Mouse (Mus musculus) heart, embryonic 14.5 days (tissue): ENCODE data around the gene Acsm2. TPM values are rescaled to one million over a fixed set of nuclear protein-coding genes. Genes with fewer than 3 reads are reported as not detected.

Experiments
- ATAC-seq: fragments of 200-750 bp; cut with Nextera tagmentation; 2 replicates; pipeline ENCODE4 v1.8.0; 2017; ENCODE audit warnings: low read depth, moderate TSS enrichment; ENCODE audit not compliant: insufficient number of reproducible peaks, insufficient read depth, low FRiP score
- H3K27ac ChIP-seq, 2 experiments: fragments of 200-500 bp in 1 of 2; fragments of 300-500 bp in 1 of 2; sonication (generic) in 1 of 2; replicated peaks in 1 of 2; 2 replicates each; pipeline ENCODE4 v1.5.1; 2012 to 2014; ENCODE audit warnings: low read depth in 2 of 2, low read length in 2 of 2, control low read depth in 1 of 2, mild to moderate bottlenecking in 1 of 2, mixed read lengths in 1 of 2; ENCODE audit not compliant: control insufficient read depth in 1 of 2, insufficient read depth in 1 of 2
- H3K27me3 ChIP-seq: fragments of 300-500 bp; sonication (generic); 2 replicates; pipeline ENCODE4 v1.6.1; 2014; ENCODE audit warnings: mild to moderate bottlenecking, low read length, control low read depth; ENCODE audit not compliant: control insufficient read depth, insufficient read depth
- H3K36me3 ChIP-seq: fragments of 300-500 bp; sonication (generic); 2 replicates; pipeline ENCODE4 v1.6.1; 2014; ENCODE audit warnings: mild to moderate bottlenecking, control low read depth, low read length, mixed read lengths; ENCODE audit not compliant: control insufficient read depth, insufficient read depth
- H3K4me1 ChIP-seq, 2 experiments: fragments of 200-500 bp in 1 of 2; fragments of 300-500 bp in 1 of 2; sonication (generic) in 1 of 2; 2 replicates each; pipeline ENCODE4 v1.6.1; 2012 to 2014; ENCODE audit warnings: low read length in 2 of 2, control low read depth in 1 of 2, mixed read lengths in 1 of 2; ENCODE audit not compliant: control insufficient read depth in 2 of 2, insufficient read depth in 2 of 2
- H3K4me2 ChIP-seq: fragments of 300-500 bp; sonication (generic); 2 replicates; pipeline ENCODE4 v1.6.1; 2014; ENCODE audit warnings: mild to moderate bottlenecking, low read length
- H3K4me3 ChIP-seq, 2 experiments: fragments of 200-500 bp in 1 of 2; fragments of 300-500 bp in 1 of 2; sonication (generic) in 1 of 2; 2 replicates each; pipeline ENCODE4 v1.5.1; 2012 to 2014; ENCODE audit warnings: low read length in 2 of 2, mild to moderate bottlenecking in 2 of 2, control low read depth in 1 of 2, low read depth in 1 of 2, moderate library complexity in 1 of 2; ENCODE audit not compliant: control insufficient read depth in 1 of 2, insufficient read depth in 1 of 2
- H3K9ac ChIP-seq: fragments of 300-500 bp; sonication (generic); 2 replicates; pipeline ENCODE4 v1.6.1; 2014; ENCODE audit warnings: mild to moderate bottlenecking, low read length
- H3K9me3 ChIP-seq: fragments of 300-500 bp; sonication (generic); 2 replicates; pipeline ENCODE4 v1.6.1; 2016; ENCODE audit warnings: low read length, control low read depth; ENCODE audit not compliant: control insufficient read depth
- WGBS: fragments of 180-500 bp; shearing (Covaris S2); extraction: QIAGEN DNeasy Blood & Tissue Kit; methylation state at CpG from one replicate; pipeline ENCODE4 v1.1.7; 2014; 5-methylcytosine and 5-hydroxymethylcytosine counted together
- polyA plus RNA-seq: library from polyadenylated mRNA; unstranded; fragments of >200 nt; fragmentation: Nextera tagmentation; extraction: Ambion mirVana; gene quantifications from 2 replicates; pipeline ENCODE4 v1.2.1, GENCODE M21; 2014

Acsm2 gene
- polyA plus RNA-seq, 1 experiment from 2014 or later: not detected

DNA sequence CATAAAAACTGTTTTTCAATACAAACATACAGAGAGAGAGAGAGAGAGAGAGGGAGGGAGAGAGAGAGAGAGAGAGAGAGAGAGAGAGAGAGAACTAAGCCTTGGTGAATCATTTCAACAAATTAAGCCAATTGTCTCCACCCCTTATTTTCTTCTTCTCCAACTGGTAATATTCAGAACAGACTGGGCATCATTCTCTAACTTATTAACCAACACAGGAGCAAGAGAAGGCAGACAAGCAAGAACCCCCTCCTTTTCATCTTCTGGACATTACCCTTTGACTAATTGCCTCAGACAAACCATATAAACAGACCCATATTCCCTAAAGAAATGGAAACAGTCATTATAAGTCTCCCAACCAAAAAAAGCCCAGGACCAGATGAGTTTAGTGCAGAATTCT, 84.6 kb downstream of the Acsm2 start:
- H3K27ac ChIP-seq: no peak overlapping the region
- no peaks in the 10 kb centered on the region for H3K9me3 ChIP-seq
- no peak overlapping the region for H3K4me3 ChIP-seq
- no peaks in the 10 kb centered on the region for H3K27me3 ChIP-seq
- no peaks in the 10 kb centered on the region for H3K36me3 ChIP-seq
- H3K4me1 ChIP-seq: no peaks in the 10 kb centered on the region
- no peak overlapping the region for H3K9ac ChIP-seq
- ATAC-seq: no peak
- H3K4me2 ChIP-seq: no peak overlapping the region

DNA sequence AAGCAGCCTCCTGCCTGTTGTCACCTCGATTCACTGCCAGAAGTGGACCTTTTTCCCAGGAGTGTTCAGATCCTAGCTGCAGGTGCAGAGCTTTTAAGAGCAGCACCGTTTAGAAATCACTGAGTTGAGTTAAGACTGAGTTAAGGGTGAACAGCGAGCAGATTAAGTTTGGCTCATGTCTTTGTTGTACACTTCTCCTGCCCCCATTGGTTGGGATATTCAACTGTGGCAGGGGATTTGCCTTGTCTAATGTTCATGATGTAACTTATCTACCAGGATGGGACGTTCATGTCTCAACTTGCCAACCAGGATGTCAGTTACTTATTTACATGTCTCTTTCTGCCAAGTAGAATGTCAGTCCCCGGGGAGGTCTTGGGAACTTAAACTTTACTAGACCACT, 88.2 kb downstream of the Acsm2 start:
- WGBS: 67% methylated on average over 5 of the region's 5 CpGs
- Histone ChIP-seq H3K27ac (no peak overlapping the region), H3K9me3 (no peaks in the 10 kb centered on the region), H3K9ac (no peak overlapping the region), H3K27me3 (no peaks in the 10 kb centered on the region), H3K4me2 (no peak overlapping the region), H3K4me3 (no peak overlapping the region), H3K36me3 (no peaks in the 10 kb centered on the region), H3K4me1 (no peaks in the 10 kb centered on the region)
- no peak for ATAC-seq

Other genes with a start within 250 kb of the Acsm2 start
- not detected in 2 replicates for gene Gp2, start 95.1 kb upstream of the Acsm2 start, polyA plus RNA-seq
- gene Umod, start 75.1 kb upstream of the Acsm2 start, polyA plus RNA-seq: not detected in 2 replicates
- gene Acsm5, start 34.9 kb upstream of the Acsm2 start, polyA plus RNA-seq: not detected in 2 replicates
- not detected in 2 replicates for gene Pdilt, start 30.9 kb upstream of the Acsm2 start, polyA plus RNA-seq
- not detected in 2 replicates for gene Acsm1, start 52.7 kb downstream of the Acsm2 start, polyA plus RNA-seq
- gene Acsm4, start 135.7 kb downstream of the Acsm2 start, polyA plus RNA-seq: not detected in 2 replicates
- 51.6 and 55.9 TPM in 2 replicates for gene Thumpd1, start 166.5 kb downstream of the Acsm2 start, polyA plus RNA-seq
- gene Acsm3, start 206.6 kb downstream of the Acsm2 start, polyA plus RNA-seq: 0.15 TPM in 1 of 2 replicates, not detected in the other
- 13.7 and 16.4 TPM in 2 replicates for gene Rexo5, start 239.7 kb downstream of the Acsm2 start, polyA plus RNA-seq
- 14.4 and 15.0 TPM in 2 replicates for gene Eri2, start 239.7 kb downstream of the Acsm2 start, polyA plus RNA-seq